Mouse (Mus musculus) midbrain, embryonic 14.5 days (tissue): ENCODE measurements around the gene Mfsd12. TPM values are rescaled to one million over a fixed set of nuclear protein-coding genes. Genes with fewer than 3 reads are reported as not detected.

Experiments used
- ATAC-seq: fragments of 200-750 bp; cut with Nextera tagmentation; 2 replicates; pipeline ENCODE4 v1.8.0; 2017; ENCODE audit warnings: moderate number of reproducible peaks, moderate library complexity; ENCODE audit not compliant: low FRiP score, low TSS enrichment
- DNase-seq: peaks from one replicate; pipeline ENCODE4 v3.0.0-alpha.2; 2015
- H3K27ac ChIP-seq: fragments of 300-500 bp; sonication (generic); replicated peaks from 2 replicates; pipeline ENCODE4 v1.5.1; 2014; ENCODE audit warnings: mild to moderate bottlenecking, low read depth, low read length, moderate library complexity
- H3K27me3 ChIP-seq: fragments of 300-500 bp; sonication (generic); 2 replicates; pipeline ENCODE4 v1.6.1; 2014; ENCODE audit warnings: low read length, control low read depth, mixed read lengths; ENCODE audit not compliant: control insufficient read depth, insufficient read depth
- H3K36me3 ChIP-seq: fragments of 300-500 bp; sonication (generic); 2 replicates; pipeline ENCODE4 v1.6.1; 2014; ENCODE audit warnings: low read length, control low read depth; ENCODE audit not compliant: control insufficient read depth, insufficient read depth
- H3K4me1 ChIP-seq: fragments of 300-500 bp; sonication (generic); 2 replicates; pipeline ENCODE4 v1.6.1; 2014; ENCODE audit warnings: mild to moderate bottlenecking, antibody characterized with exemption, low read length, control low read depth; ENCODE audit not compliant: control insufficient read depth, insufficient read depth
- H3K4me2 ChIP-seq: fragments of 300-500 bp; sonication (generic); 2 replicates; pipeline ENCODE4 v1.6.1; 2014; ENCODE audit warnings: mild to moderate bottlenecking, low read length, moderate library complexity
- H3K4me3 ChIP-seq: fragments of 300-500 bp; sonication (generic); replicated peaks from 2 replicates; pipeline ENCODE4 v1.5.1; 2014; ENCODE audit warnings: low read depth, low read length
- H3K9ac ChIP-seq: fragments of 300-500 bp; sonication (generic); replicated peaks from 2 replicates; pipeline ENCODE4 v1.6.1; 2014; ENCODE audit warnings: mild to moderate bottlenecking, low read length, moderate library complexity
- H3K9me3 ChIP-seq: fragments of 300-500 bp; sonication (generic); 2 replicates; pipeline ENCODE4 v1.6.1; 2016; ENCODE audit warnings: low read length, control low read depth, mixed read lengths; ENCODE audit not compliant: control insufficient read depth
- WGBS: fragments of 180-500 bp; shearing (Covaris S2); extraction: QIAGEN DNeasy Blood & Tissue Kit; methylation state at CpG from one replicate; pipeline ENCODE4 v1.1.7; 2014; 5-methylcytosine and 5-hydroxymethylcytosine counted together
- polyA plus RNA-seq: library from polyadenylated mRNA; unstranded; fragments of >200 nt; fragmentation: Nextera tagmentation; extraction: Ambion mirVana; gene quantifications from 2 replicates; pipeline ENCODE4 v1.2.1, GENCODE M21; 2014

The Mfsd12 gene
- polyA plus RNA-seq, 1 experiment from 2014 or later: 5.9 TPM

GRCm38 (mm10) chr10:81404720-81405119 lies 47.4 kb downstream of the Mfsd12 start:
- H3K27ac ChIP-seq: no peak overlapping the region
- peaks cover 43% of the 10 kb centered on the region for H3K36me3 ChIP-seq
- DNase-seq: no peak
- H3K9me3 ChIP-seq: no peaks in the 10 kb centered on the region
- 68% methylated on average over 18 of the region's 18 CpGs for WGBS
- no peak overlapping the region for H3K9ac ChIP-seq
- ATAC-seq: no peak
- no peak overlapping the region for H3K4me2 ChIP-seq
- H3K4me3 ChIP-seq: no peak overlapping the region
- H3K27me3 ChIP-seq: peaks cover 18% of the 10 kb centered on the region; the same call in 1 of the 2 replicates
- peaks cover 44% of the 10 kb centered on the region for H3K4me1 ChIP-seq

GRCm38 (mm10) chr10:81405588-81406201 lies 48.4 kb downstream of the Mfsd12 start:
- Histone ChIP-seq H3K4me1 (peaks cover 44% of the 10 kb centered on the region), H3K27me3 (peaks cover 18% of the 10 kb centered on the region; the same call in 1 of the 2 replicates), H3K9me3 (no peaks in the 10 kb centered on the region), H3K36me3 (peaks cover 35% of the 10 kb centered on the region), H3K4me3 (no peak overlapping the region), H3K27ac (no peak overlapping the region), H3K4me2 (no peak overlapping the region), H3K9ac (no peak overlapping the region)
- 49% methylated on average over 13 of the region's 13 CpGs for WGBS
- DNase-seq (peak; percentile 58), ATAC-seq (no peak)

- Histone ChIP-seq H3K27me3 (peaks cover 18% of the 10 kb centered on the region; the same call in 1 of the 2 replicates), H3K4me2 (peak overlapping the region; percentile 34), H3K9ac (no peak overlapping the region), H3K27ac (no peak overlapping the region), H3K9me3 (no peaks in the 10 kb centered on the region), H3K4me1 (peaks cover 37% of the 10 kb centered on the region), H3K36me3 (peaks cover 35% of the 10 kb centered on the region), H3K4me3 (no peak overlapping the region)
- DNase-seq (no peak), ATAC-seq (no peak)
- WGBS: 22% methylated on average over 24 of the region's 24 CpGs
Observed at GRCm38 (mm10) chr10:81406504-81407440, 49.5 kb downstream of the Mfsd12 start.

- no peak overlapping the region for H3K9ac ChIP-seq
- H3K9me3 ChIP-seq: no peaks in the 10 kb centered on the region
- ATAC-seq: no peak
- peak overlapping the region; percentile 34 for H3K4me2 ChIP-seq
- peaks cover 35% of the 10 kb centered on the region for H3K36me3 ChIP-seq
- 26% methylated on average over 31 of the region's 31 CpGs for WGBS
- H3K4me3 ChIP-seq: 0 out of 2 replicates have a peak overlapping the region, but pooled peaks have one; percentile 2
- peaks cover 18% of the 10 kb centered on the region; the same call in 1 of the 2 replicates for H3K27me3 ChIP-seq
- H3K27ac ChIP-seq: no peak overlapping the region
- peak; percentile 75 for DNase-seq
- peaks cover 29% of the 10 kb centered on the region for H3K4me1 ChIP-seq
Observed at GRCm38 (mm10) chr10:81407539-81408423, 50.5 kb downstream of the Mfsd12 start.

- no peak overlapping the region for H3K4me3 ChIP-seq
- peaks cover 23% of the 10 kb centered on the region for H3K4me1 ChIP-seq
- no peak overlapping the region for H3K4me2 ChIP-seq
- H3K9ac ChIP-seq: no peak overlapping the region
- H3K36me3 ChIP-seq: peaks cover 35% of the 10 kb centered on the region
- DNase-seq: no peak
- no peak overlapping the region for H3K27ac ChIP-seq
- WGBS: 39% methylated on average over 13 of the region's 13 CpGs
- H3K9me3 ChIP-seq: no peaks in the 10 kb centered on the region
- peaks cover 18% of the 10 kb centered on the region; the same call in 1 of the 2 replicates for H3K27me3 ChIP-seq
- ATAC-seq: no peak
Observed at GRCm38 (mm10) chr10:81408424-81408729, 51.1 kb downstream of the Mfsd12 start.

- no peak overlapping the region for H3K4me2 ChIP-seq
- H3K4me3 ChIP-seq: no peak overlapping the region
- H3K9ac ChIP-seq: no peak overlapping the region
- peaks cover 18% of the 10 kb centered on the region; the same call in 1 of the 2 replicates for H3K27me3 ChIP-seq
- DNase-seq (peak; percentile 73), ATAC-seq (no peak)
- peaks cover 33% of the 10 kb centered on the region for H3K36me3 ChIP-seq
- H3K27ac ChIP-seq: no peak overlapping the region
- peaks cover 23% of the 10 kb centered on the region for H3K4me1 ChIP-seq
- WGBS: 21% methylated on average over 9 of the region's 9 CpGs
- H3K9me3 ChIP-seq: no peaks in the 10 kb centered on the region
Observed at GRCm38 (mm10) chr10:81408871-81409291, 51.6 kb downstream of the Mfsd12 start.

GRCm38 (mm10) chr10:81409330-81409729 lies 52.0 kb downstream of the Mfsd12 start:
- no peak for DNase-seq
- no peak overlapping the region for H3K4me3 ChIP-seq
- no peak overlapping the region for H3K9ac ChIP-seq
- WGBS: 17% methylated on average over 8 of the region's 8 CpGs
- peaks cover 29% of the 10 kb centered on the region for H3K36me3 ChIP-seq
- no peak overlapping the region for H3K4me2 ChIP-seq
- H3K4me1 ChIP-seq: peaks cover 25% of the 10 kb centered on the region
- H3K27ac ChIP-seq: no peak overlapping the region
- peaks cover 18% of the 10 kb centered on the region; the same call in 1 of the 2 replicates for H3K27me3 ChIP-seq
- H3K9me3 ChIP-seq: no peaks in the 10 kb centered on the region
- ATAC-seq: no peak

GRCm38 (mm10) chr10:81410350-81410749 lies 53.1 kb downstream of the Mfsd12 start:
- DNase-seq (no peak), ATAC-seq (no peak)
- Histone ChIP-seq H3K27me3 (peaks cover 18% of the 10 kb centered on the region; the same call in 1 of the 2 replicates), H3K9me3 (no peaks in the 10 kb centered on the region), H3K27ac (no peak overlapping the region), H3K4me2 (no peak overlapping the region), H3K4me3 (no peak overlapping the region), H3K4me1 (peaks cover 25% of the 10 kb centered on the region), H3K9ac (no peak overlapping the region), H3K36me3 (peaks cover 22% of the 10 kb centered on the region)
- WGBS: 69% methylated on average over 4 of the region's 4 CpGs
